Mouse (Mus musculus) testis, adult 2 months (tissue): ENCODE results near the gene Slfn2.

Experiments used
- CTCF ChIP-seq: fragments of 200-500 bp; IDR thresholded peaks from 2 replicates; pipeline ENCODE4 v1.5.1; 2012; ENCODE audit warnings: low read depth, mild to moderate bottlenecking, inconsistent platforms, low read length, moderate library complexity; ENCODE audit not compliant: control insufficient read depth, insufficient read depth, insufficient replicate concordance
- POLR2A ChIP-seq: fragments of 200-500 bp; IDR thresholded peaks from 2 replicates; pipeline ENCODE4 v1.6.1; 2012; ENCODE audit warnings: low read depth, mild to moderate bottlenecking, inconsistent platforms, low read length, moderate library complexity; ENCODE audit not compliant: control insufficient read depth

DNA sequence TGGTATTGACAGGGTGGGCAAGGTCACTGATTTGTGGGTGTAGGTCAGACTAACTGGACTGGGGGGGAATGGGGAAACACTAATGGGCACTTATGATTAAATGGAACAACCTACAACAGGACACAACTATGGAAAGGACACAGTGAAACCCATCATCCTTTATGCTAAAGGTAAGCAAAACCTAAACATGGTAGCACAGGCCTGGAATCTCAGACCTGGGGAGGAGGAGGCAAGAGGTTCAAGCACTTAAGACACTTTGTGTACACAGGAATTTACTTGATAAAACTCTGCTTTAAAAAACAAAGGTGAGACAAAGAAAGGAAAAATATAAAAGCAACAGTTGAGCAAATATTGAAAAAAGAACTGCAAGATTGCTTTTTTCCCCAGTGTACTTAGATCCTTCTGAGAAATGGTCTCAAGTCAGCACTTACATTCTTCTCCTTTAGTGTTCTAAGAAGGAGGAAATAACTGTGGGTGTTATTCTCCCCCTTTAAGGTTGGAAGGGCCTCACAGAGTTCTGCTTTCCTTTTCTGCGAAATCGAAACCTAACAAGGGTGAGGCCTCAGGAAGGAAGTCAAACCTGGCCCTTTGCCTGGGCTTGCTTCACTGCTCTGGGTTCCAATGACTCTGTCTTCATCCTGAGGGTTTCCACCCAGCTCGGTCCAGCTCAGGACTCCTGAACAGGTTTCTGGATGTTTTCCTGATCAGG lies 13.0 kb downstream of the Slfn2 start:
- no peak for TF ChIP-seq CTCF
- TF ChIP-seq POLR2A = no peak
